Mouse (Mus musculus) liver, embryonic 11.5 days (tissue): ENCODE measurements around the gene Fgfr2. TPM values are rescaled to one million over a fixed set of nuclear protein-coding genes. Genes with fewer than 3 reads are reported as not detected.

Experiments
- ATAC-seq: fragments of 200-750 bp; cut with Nextera tagmentation; replicated peaks from 2 replicates; pipeline ENCODE4 v1.8.0; 2017; ENCODE audit warnings: moderate number of reproducible peaks, mild to moderate bottlenecking, moderate TSS enrichment, moderate library complexity; ENCODE audit not compliant: low FRiP score
- DNase-seq: peaks from one replicate; pipeline ENCODE4 v3.0.0-alpha.2; 2017; ENCODE audit warnings: low spot score
- H3K27ac ChIP-seq: fragments of 300-500 bp; sonication (generic); 2 replicates; pipeline ENCODE4 v1.5.1; 2014; ENCODE audit warnings: mild to moderate bottlenecking, low read depth, low read length, control low read depth
- H3K27me3 ChIP-seq: fragments of 300-500 bp; sonication (generic); replicated peaks from 2 replicates; pipeline ENCODE4 v1.6.1; 2014; ENCODE audit warnings: low read length, mixed read lengths; ENCODE audit not compliant: control insufficient read depth, insufficient read depth
- H3K36me3 ChIP-seq: fragments of 300-500 bp; sonication (generic); 2 replicates; pipeline ENCODE4 v1.6.1; 2014; ENCODE audit warnings: mild to moderate bottlenecking, low read length, moderate library complexity, mixed read lengths; ENCODE audit not compliant: control insufficient read depth, insufficient read depth
- H3K4me1 ChIP-seq: fragments of 300-500 bp; sonication (generic); replicated peaks from 2 replicates; pipeline ENCODE4 v1.6.1; 2014; ENCODE audit warnings: low read length, mixed read lengths; ENCODE audit not compliant: control insufficient read depth, insufficient read depth
- H3K4me2 ChIP-seq: fragments of 300-500 bp; sonication (generic); 2 replicates; pipeline ENCODE4 v1.6.1; 2014; ENCODE audit warnings: mild to moderate bottlenecking, control low read depth, moderate library complexity
- H3K4me3 ChIP-seq: fragments of 300-500 bp; sonication (generic); 2 replicates; pipeline ENCODE4 v1.5.1; 2014; ENCODE audit warnings: low read depth, low read length, control low read depth
- H3K9ac ChIP-seq: fragments of 300-500 bp; sonication (generic); 2 replicates; pipeline ENCODE4 v1.6.1; 2014; ENCODE audit warnings: low read depth, low read length, control low read depth
- H3K9me3 ChIP-seq: fragments of 300-500 bp; sonication (generic); 2 replicates; pipeline ENCODE4 v1.6.1; 2016; ENCODE audit warnings: low read length, inconsistent platforms, mixed read lengths; ENCODE audit not compliant: control insufficient read depth
- WGBS: fragments of 180-500 bp; shearing (Covaris S2); extraction: QIAGEN DNeasy Blood & Tissue Kit; methylation state at CpG from one replicate; pipeline ENCODE4 v1.1.7; 2014; 5-methylcytosine and 5-hydroxymethylcytosine counted together
- polyA plus RNA-seq: library from polyadenylated mRNA; unstranded; fragments of >200 nt; fragmentation: Nextera tagmentation; extraction: Ambion mirVana; gene quantifications from 2 replicates; pipeline ENCODE4 v1.2.1, GENCODE M21; 2014

Gene Fgfr2
- polyA plus RNA-seq, 1 experiment from 2014 or later = 32.6 TPM

DNA sequence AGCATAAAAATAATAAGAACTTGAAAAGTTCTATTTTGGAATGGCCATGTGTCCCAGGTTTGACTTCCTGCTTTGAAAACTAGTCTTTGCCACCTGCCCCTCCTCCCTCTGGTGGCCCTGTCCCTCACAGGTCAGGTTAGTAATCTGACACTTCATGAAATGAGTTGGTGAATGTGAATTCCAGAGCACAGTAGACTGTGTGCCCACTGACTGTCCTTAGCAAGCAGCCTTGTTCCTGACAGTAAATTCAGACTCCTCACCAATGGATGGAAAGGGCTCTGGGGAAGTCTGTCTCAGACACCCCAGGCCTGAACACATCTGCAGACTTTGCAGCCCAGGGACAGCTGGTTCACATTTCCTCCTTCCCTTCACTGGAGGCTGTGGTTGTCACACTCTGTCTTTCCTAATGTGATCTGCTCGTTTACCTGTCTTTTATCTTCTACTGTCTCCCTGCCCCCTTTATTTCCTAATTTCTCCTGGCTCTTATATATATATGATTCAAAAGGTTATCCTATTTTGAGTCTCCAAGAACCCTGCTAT is 919.0 kb downstream of the Fgfr2 start:
- DNase-seq (no peak), ATAC-seq (no peak)
- no peaks in the 10 kb centered on the region for H3K36me3 ChIP-seq
- no peaks in the 10 kb centered on the region for H3K9me3 ChIP-seq
- H3K4me2 ChIP-seq = no peak overlapping the region
- no peak overlapping the region for H3K9ac ChIP-seq
- no peak overlapping the region for H3K4me3 ChIP-seq
- WGBS = 22% methylated on average over 1 of the region's 1 CpGs
- H3K27ac ChIP-seq = no peak overlapping the region
- H3K4me1 ChIP-seq = no peaks in the 10 kb centered on the region
- no peaks in the 10 kb centered on the region for H3K27me3 ChIP-seq

DNA sequence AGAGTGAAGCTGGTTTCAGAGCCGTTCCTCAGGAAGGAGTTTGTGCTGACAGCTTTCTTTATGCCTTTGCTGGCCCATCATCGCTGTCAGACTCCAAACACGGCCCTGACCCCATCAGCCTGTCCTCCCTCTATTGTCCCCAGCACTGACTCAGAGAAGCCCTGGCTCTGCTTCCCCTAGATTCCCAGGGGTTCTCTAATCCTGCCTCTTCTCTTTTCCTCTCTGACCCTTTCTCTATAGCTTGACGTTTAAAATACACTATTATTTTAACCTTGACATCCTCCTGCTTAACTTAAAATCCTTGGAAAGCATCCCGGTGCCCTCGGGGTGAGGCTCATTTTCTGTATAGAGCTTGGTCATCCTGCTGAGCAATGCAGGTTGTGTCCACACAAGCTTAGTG is 923.5 kb downstream of the Fgfr2 start:
- H3K4me1 ChIP-seq = no peaks in the 10 kb centered on the region
- DNase-seq = no peak
- H3K4me2 ChIP-seq = no peak overlapping the region
- WGBS = 64% methylated on average over 6 of the region's 6 CpGs
- no peak overlapping the region for H3K4me3 ChIP-seq
- H3K27me3 ChIP-seq = no peaks in the 10 kb centered on the region
- no peak for ATAC-seq
- no peaks in the 10 kb centered on the region for H3K36me3 ChIP-seq
- no peak overlapping the region for H3K27ac ChIP-seq
- no peaks in the 10 kb centered on the region for H3K9me3 ChIP-seq
- no peak overlapping the region for H3K9ac ChIP-seq

DNA sequence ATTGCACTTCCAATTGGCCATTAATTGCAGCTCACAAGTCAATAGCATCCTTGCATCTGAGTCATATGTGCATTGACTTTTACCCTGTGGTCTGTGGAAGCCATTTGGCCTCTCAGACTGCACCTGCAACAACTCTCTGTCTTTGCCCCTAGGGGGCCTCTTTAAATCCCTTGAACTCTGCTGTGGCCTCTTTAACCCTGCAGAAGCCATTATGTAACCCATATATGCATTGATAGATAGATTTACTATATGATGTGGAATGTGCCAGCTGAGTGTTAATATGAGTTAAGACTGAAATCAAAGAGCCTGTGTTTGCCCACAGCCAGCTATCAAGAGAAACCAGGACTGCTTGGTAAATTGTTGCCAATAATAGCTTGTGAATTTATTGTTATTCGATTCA is 924.3 kb downstream of the Fgfr2 start:
- DNase-seq (no peak), ATAC-seq (no peak)
- Histone ChIP-seq H3K27me3 (no peaks in the 10 kb centered on the region), H3K4me3 (no peak overlapping the region), H3K36me3 (no peaks in the 10 kb centered on the region), H3K9ac (no peak overlapping the region), H3K9me3 (no peaks in the 10 kb centered on the region), H3K4me2 (no peak overlapping the region), H3K27ac (no peak overlapping the region), H3K4me1 (no peaks in the 10 kb centered on the region)
- 85% methylated on average over 1 of the region's 1 CpGs for WGBS

DNA sequence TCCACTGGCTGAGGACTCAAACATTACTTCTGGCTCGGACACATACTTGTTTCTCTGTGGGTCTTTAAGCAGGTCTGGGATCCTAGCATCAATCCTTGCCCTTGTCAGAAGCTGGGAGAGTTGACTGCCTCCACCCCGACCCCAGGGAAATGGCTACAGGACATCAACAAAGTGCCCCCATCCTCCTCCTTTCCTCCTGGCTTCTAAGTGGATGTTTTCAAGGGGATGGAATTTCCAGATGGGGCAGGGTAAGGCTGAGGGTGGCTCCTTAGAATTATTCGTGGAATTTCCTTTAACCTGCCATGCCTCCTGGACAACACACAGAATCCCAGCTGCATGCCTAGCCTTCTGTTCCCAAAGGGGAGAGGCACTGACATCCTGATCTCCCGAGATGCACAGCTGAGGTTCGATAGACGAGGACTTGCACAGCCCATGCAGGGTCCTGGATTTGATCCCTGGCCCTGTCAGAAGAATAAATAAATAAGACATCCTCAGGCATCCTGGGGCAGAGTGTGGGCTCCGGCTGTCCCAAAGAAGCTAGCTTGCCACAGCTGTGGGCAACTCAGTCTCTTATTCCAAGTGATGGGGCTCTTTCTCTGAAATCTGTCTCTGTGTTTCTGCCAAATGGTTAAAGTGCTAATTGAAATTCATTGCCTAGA is 925.2 kb downstream of the Fgfr2 start:
- no peak overlapping the region for H3K4me2 ChIP-seq
- no peaks in the 10 kb centered on the region for H3K27me3 ChIP-seq
- 40% methylated on average over 7 of the region's 7 CpGs for WGBS
- no peaks in the 10 kb centered on the region for H3K9me3 ChIP-seq
- H3K36me3 ChIP-seq = no peaks in the 10 kb centered on the region
- no peak overlapping the region for H3K27ac ChIP-seq
- H3K4me1 ChIP-seq = no peaks in the 10 kb centered on the region
- no peak overlapping the region for H3K9ac ChIP-seq
- no peak overlapping the region for H3K4me3 ChIP-seq
- DNase-seq (no peak), ATAC-seq (no peak)

DNA sequence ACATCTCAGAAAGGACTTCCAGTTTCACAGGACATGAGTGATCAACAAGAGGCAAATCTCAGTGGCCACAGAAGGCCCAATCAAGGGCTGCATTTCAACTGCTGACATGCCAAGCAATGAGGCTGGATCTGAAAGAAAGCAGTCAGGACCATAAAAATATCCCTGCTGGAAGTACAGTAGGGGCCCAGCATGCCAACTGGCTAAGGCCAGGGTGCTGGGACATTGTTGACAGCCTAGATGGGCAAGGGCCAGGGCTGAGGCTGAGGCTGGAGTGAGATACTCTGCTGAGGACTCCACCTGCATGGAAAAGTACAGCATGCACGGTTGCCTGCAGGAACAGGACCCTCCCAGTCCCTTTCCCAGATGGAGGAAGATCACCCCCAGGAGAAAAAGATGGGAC is 926.6 kb downstream of the Fgfr2 start:
- H3K27me3 ChIP-seq = no peaks in the 10 kb centered on the region
- H3K9me3 ChIP-seq = no peaks in the 10 kb centered on the region
- H3K9ac ChIP-seq = no peak overlapping the region
- ATAC-seq (no peak), DNase-seq (no peak)
- no peak overlapping the region for H3K27ac ChIP-seq
- H3K4me3 ChIP-seq = no peak overlapping the region
- no peaks in the 10 kb centered on the region for H3K36me3 ChIP-seq
- no peaks in the 10 kb centered on the region for H3K4me1 ChIP-seq
- WGBS = 88% methylated on average over 1 of the region's 1 CpGs
- H3K4me2 ChIP-seq = no peak overlapping the region

DNA sequence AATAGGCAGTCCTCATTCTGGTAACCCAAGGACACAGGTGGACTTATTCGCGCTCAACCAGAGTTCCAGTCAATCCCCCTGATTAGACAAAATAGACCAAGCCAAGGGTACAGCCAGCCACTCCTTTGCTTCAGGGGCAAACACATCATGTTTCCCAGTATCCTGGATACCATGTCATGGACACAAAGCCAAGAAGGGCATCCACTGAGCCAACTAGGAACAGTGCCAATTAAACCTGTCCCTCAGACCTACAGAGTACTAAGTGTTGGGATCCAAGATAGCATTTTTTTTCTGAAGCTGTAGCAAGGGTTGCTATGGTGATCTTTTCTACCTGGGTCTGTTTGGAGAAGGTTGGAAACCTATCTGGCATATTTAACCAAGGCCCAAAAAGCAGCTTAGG is 929.5 kb downstream of the Fgfr2 start:
- Histone ChIP-seq H3K9ac (no peak overlapping the region), H3K4me1 (no peaks in the 10 kb centered on the region), H3K4me3 (no peak overlapping the region), H3K36me3 (no peaks in the 10 kb centered on the region), H3K9me3 (no peaks in the 10 kb centered on the region), H3K4me2 (no peak overlapping the region), H3K27me3 (no peaks in the 10 kb centered on the region), H3K27ac (no peak overlapping the region)
- ATAC-seq (no peak), DNase-seq (no peak)
- 90% methylated on average over 2 of the region's 2 CpGs for WGBS

DNA sequence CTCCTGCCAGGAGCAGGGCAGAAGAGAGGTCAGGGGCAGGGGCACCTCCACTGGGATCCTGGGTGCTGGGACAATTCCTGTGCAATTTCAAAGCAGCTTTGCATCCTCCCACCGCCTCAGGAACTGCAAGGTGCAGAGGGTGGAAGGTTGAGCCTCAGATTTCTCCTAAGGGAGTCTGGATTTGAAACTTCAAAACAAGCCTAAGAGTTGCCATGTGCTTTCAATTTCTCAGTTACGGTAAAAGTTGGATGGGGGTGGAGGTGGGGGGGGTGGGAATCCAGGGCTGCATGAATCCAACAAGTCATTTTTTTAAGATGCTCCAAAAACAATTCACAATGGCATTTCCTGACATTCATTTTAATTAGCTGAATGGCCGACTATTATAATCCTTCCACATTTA is 935.7 kb downstream of the Fgfr2 start:
- Histone ChIP-seq H3K9me3 (no peaks in the 10 kb centered on the region), H3K27ac (no peak overlapping the region), H3K4me2 (no peak overlapping the region), H3K9ac (no peak overlapping the region), H3K27me3 (no peaks in the 10 kb centered on the region), H3K4me1 (no peaks in the 10 kb centered on the region), H3K36me3 (no peaks in the 10 kb centered on the region), H3K4me3 (no peak overlapping the region)
- ATAC-seq = no peak
- WGBS = 53% methylated on average over 3 of the region's 3 CpGs
- DNase-seq = no peak

DNA sequence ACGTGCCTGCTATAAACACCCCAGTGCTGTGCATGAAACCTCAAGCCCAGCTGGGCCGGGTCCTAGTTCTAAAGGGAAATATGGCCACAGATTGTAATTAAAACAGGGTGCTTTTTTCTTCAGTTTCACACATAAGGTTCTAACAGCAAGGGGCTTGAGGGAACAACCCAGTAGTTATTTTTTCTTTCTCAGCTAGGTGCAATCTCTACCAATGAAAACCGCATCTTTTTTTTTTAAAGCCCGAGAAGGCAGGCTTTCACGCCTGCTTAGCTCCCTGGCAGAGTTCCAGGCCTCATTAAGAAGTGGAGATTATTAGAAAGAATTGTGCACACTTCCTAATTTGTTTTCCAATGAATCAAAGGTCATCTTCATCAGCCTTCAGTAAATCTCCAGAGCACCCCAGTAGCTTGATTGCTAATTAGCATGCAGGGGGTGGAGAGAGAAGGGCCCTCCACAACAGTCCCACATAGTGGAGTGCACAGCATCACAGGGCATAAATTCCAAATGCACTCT is 939.2 kb downstream of the Fgfr2 start:
- Histone ChIP-seq H3K9me3 (no peaks in the 10 kb centered on the region), H3K4me2 (no peak overlapping the region), H3K4me1 (no peaks in the 10 kb centered on the region), H3K4me3 (no peak overlapping the region), H3K27me3 (no peaks in the 10 kb centered on the region), H3K36me3 (no peaks in the 10 kb centered on the region), H3K27ac (no peak overlapping the region), H3K9ac (no peak overlapping the region)
- ATAC-seq (no peak), DNase-seq (no peak)
- 74% methylated on average over 5 of the region's 5 CpGs for WGBS

DNA sequence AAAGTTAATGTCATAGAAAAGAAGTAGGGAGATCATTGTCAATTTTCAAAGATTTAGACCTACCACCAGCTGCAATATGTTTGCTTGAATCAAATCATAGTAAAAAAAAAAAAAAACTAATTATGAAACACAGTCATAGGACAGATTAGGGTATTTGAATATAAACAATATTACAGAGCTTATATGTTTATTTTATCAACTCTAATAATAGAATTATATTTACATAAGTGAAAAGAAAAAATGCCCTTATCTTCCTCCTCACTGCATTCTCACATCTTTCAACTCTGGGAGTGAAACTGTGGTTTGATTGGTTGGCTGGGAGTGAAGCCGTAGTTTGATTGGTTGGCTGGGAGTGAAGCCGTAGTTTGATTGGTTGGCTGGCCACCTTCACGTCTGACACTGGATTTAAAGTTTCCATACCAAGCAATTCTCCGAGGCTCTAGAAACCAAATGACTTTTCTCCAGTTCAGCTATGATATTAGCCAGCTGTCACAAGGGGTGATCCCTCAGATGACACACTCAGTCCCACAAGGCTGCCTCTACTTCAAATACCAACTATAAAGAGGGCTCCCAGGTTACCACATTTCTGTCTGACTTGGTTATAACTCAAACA is 941.5 kb downstream of the Fgfr2 start:
- Histone ChIP-seq H3K9ac (no peak overlapping the region), H3K4me3 (no peak overlapping the region), H3K27ac (no peak overlapping the region), H3K9me3 (no peaks in the 10 kb centered on the region), H3K36me3 (no peaks in the 10 kb centered on the region), H3K4me1 (no peaks in the 10 kb centered on the region), H3K27me3 (no peaks in the 10 kb centered on the region), H3K4me2 (no peak overlapping the region)
- ATAC-seq (no peak), DNase-seq (no peak)
- 83% methylated on average over 4 of the region's 4 CpGs for WGBS
